Mouse (Mus musculus) heart, adult 2 months (tissue): ENCODE measurements around the gene Mov10. TPM values are rescaled to one million over a fixed set of nuclear protein-coding genes. Genes with fewer than 3 reads are reported as not detected.

Experiments
- DNase-seq, 2 experiments: peaks; one replicate each; pipeline ENCODE4 v3.0.0; 2021
- H3K27ac ChIP-seq: fragments of 200-600 bp; 2 replicates; pipeline ENCODE4 v1.8.1; 2022
- H3K27me3 ChIP-seq: fragments of 200-500 bp; 2 replicates; pipeline ENCODE4 v1.6.1; 2012; ENCODE audit warnings: mild to moderate bottlenecking, low read length, inconsistent platforms, mixed read lengths; ENCODE audit not compliant: control insufficient read depth, insufficient read depth
- H3K36me3 ChIP-seq: fragments of 200-500 bp; 2 replicates; pipeline ENCODE4 v1.6.1; 2012; ENCODE audit warnings: low read length, inconsistent platforms; ENCODE audit not compliant: control insufficient read depth, insufficient read depth
- H3K4me1 ChIP-seq: fragments of 200-500 bp; 2 replicates; pipeline ENCODE4 v1.6.1; 2011; ENCODE audit warnings: low read length; ENCODE audit not compliant: control insufficient read depth, insufficient read depth
- H3K4me3 ChIP-seq: fragments of 200-600 bp; 2 replicates; pipeline ENCODE4 v1.8.1; 2022
- H3K79me2 ChIP-seq: fragments of 200-500 bp; replicated peaks from 2 replicates; pipeline ENCODE4 v1.6.1; 2012; ENCODE audit warnings: mild to moderate bottlenecking, inconsistent platforms, low read length, moderate library complexity, mixed read lengths; ENCODE audit not compliant: control insufficient read depth, insufficient read depth
- H3K9ac ChIP-seq: fragments of 200-500 bp; 2 replicates; pipeline ENCODE4 v1.6.1; 2012; ENCODE audit warnings: low read depth, mild to moderate bottlenecking, control low read depth, inconsistent platforms, low read length, mixed read lengths
- CTCF ChIP-seq: fragments of 200-600 bp; IDR thresholded peaks from 2 replicates; pipeline ENCODE4 v1.8.1; 2022; ENCODE audit warnings: antibody characterized with exemption, mild to moderate bottlenecking, moderate library complexity
- EP300 ChIP-seq: fragments of 200-500 bp; IDR thresholded peaks from 2 replicates; pipeline ENCODE4 v1.6.1; 2011; ENCODE audit warnings: low read depth, low read length, control low read depth; ENCODE audit not compliant: insufficient read depth
- POLR2A ChIP-seq: fragments of 200-500 bp; IDR thresholded peaks from 2 replicates; pipeline ENCODE4 v1.6.1; 2011; ENCODE audit warnings: mild to moderate bottlenecking, low read depth, low read length, control low read depth; ENCODE audit not compliant: insufficient read depth
- WGBS: fragments of 180-500 bp; shearing (Covaris S2); methylation state at CpG from one replicate; pipeline ENCODE4 v1.1.7; 2018; 5-methylcytosine and 5-hydroxymethylcytosine counted together
- intact Hi-C: fragments of 180-260 bp; cut with DNase I; formaldehyde crosslinking; loops from one replicate; pipeline ENCODE4 v1.15.1; 2025
- polyA plus RNA-seq: library from polyadenylated mRNA; depleted of rRNA; stranded (reverse); fragments of >200 nt; gene quantifications from 2 replicates; pipeline ENCODE4 v1.2.3, GENCODE M21; 2012
- total RNA-seq, 2 experiments: library from RNA; stranded (reverse); gene quantifications; 2 replicates each; pipeline ENCODE4 v1.2.3; 2021

The Mov10 gene
- total and polyA plus RNA-seq, 3 experiments, result 4.6 to 7.4 (median 5.9) TPM

DNA sequence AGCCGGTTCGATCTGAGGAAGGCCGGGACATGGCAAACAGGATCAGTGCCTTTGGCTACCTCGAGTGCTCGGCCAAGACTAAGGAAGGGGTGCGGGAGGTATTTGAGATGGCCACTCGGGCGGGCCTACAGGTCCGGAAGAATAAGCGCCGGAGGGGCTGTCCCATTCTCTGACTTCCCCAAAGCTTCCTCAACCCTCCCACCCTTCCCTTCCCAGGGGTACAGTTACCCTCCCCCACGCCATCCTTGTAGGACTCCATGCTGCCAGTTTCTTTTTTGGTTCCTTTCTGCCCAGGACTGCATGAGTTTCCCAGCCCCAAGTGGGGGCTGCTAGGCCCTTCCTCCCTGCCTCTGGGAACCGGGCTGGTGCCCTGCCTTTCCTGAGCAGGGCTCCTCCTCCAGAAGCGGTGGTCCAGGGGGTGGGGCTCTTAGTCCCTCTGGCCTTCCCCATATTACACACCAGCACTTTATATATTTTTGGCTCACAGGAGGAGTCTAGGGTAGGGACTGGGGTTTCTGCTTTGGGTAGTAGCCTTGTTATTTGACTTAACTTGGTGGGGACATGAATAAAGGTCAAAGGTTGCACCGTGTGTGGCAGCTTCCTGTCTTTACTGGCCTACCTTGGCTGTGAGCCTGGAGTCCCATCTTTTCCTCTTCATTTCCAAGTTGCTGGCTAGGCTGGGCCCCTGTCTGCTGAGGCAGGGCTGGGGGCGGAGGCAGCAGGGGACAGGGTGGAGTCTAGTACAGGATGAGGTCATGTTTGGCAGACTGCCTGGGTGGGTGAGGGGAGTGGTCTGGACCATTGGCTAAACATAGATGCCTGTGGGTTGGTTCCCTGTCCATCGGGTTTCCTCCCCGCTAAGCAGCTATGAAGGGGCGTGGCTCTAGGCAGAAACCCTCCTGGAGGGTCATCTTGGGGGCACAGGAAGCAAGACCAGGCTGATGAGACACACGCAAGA, 24.2 kb downstream of the Mov10 start:
- TF ChIP-seq POLR2A (no peak), EP300 (peak; percentile 60; the same call in 1 of the 2 replicates), CTCF (no peak)
- H3K4me1 ChIP-seq, result peaks cover 30% of the 10 kb centered on the region
- intact Hi-C loops, result loop anchor here (2.0 kb wide), 1 partner anchor 23 kb away; no protein-coding TSS in a partner anchor
- peak overlapping the region; percentile 74 for H3K27ac ChIP-seq
- no peaks in the 10 kb centered on the region for H3K27me3 ChIP-seq
- 28% methylated on average over 20 of the region's 20 CpGs for WGBS
- peak; percentile 93 to 95 for DNase-seq
- no peaks in the 10 kb centered on the region for H3K79me2 ChIP-seq
- no peak overlapping the region for H3K4me3 ChIP-seq
- peak overlapping the region; percentile 21 for H3K9ac ChIP-seq
- peaks cover 12% of the 10 kb centered on the region for H3K36me3 ChIP-seq

- TF ChIP-seq CTCF, result no peak
- peak overlapping the region; percentile 96 for H3K27ac ChIP-seq
- peaks cover 12% of the 10 kb centered on the region for H3K36me3 ChIP-seq
- H3K4me1 ChIP-seq, result peaks cover 30% of the 10 kb centered on the region
- no peaks in the 10 kb centered on the region for H3K27me3 ChIP-seq
- H3K79me2 ChIP-seq, result no peaks in the 10 kb centered on the region
- DNase-seq, result no peak
- intact Hi-C loops, result no loop called here
- WGBS, result 42% methylated on average over 15 of the region's 15 CpGs
- H3K9ac ChIP-seq, result no peak overlapping the region
- no peak overlapping the region for H3K4me3 ChIP-seq
These were observed 25.7 kb downstream of the Mov10 start for GRCm38 (mm10) chr3:104792360-104793270.

- intact Hi-C loops, result no loop called here
- no peak for TF ChIP-seq EP300
- no peak for TF ChIP-seq POLR2A
- no peak for TF ChIP-seq CTCF
- no peak overlapping the region for H3K4me3 ChIP-seq
- DNase-seq, result no peak
- no peak overlapping the region for H3K9ac ChIP-seq
- H3K27me3 ChIP-seq, result no peaks in the 10 kb centered on the region
- H3K27ac ChIP-seq, result peak overlapping the region; percentile 96
- H3K36me3 ChIP-seq, result peaks cover 12% of the 10 kb centered on the region
- no peaks in the 10 kb centered on the region for H3K79me2 ChIP-seq
- WGBS, result 69% methylated on average over 8 of the region's 8 CpGs
- peaks cover 30% of the 10 kb centered on the region for H3K4me1 ChIP-seq
These were observed 26.7 kb downstream of the Mov10 start for GRCm38 (mm10) chr3:104791671-104792070.

GRCm38 (mm10) chr3:104791017-104791416, 27.3 kb downstream of the Mov10 start:
- Histone ChIP-seq H3K36me3 (peaks cover 12% of the 10 kb centered on the region), H3K9ac (peak overlapping the region; percentile 80), H3K4me3 (peak overlapping the region; percentile 79), H3K79me2 (no peaks in the 10 kb centered on the region), H3K27ac (peak overlapping the region; percentile 96), H3K4me1 (peaks cover 30% of the 10 kb centered on the region), H3K27me3 (no peaks in the 10 kb centered on the region)
- intact Hi-C loops, result no loop called here
- 25% methylated on average over 4 of the region's 4 CpGs for WGBS
- DNase-seq, result no peak
- TF ChIP-seq CTCF (no peak), POLR2A (no peak), EP300 (no peak)

DNA sequence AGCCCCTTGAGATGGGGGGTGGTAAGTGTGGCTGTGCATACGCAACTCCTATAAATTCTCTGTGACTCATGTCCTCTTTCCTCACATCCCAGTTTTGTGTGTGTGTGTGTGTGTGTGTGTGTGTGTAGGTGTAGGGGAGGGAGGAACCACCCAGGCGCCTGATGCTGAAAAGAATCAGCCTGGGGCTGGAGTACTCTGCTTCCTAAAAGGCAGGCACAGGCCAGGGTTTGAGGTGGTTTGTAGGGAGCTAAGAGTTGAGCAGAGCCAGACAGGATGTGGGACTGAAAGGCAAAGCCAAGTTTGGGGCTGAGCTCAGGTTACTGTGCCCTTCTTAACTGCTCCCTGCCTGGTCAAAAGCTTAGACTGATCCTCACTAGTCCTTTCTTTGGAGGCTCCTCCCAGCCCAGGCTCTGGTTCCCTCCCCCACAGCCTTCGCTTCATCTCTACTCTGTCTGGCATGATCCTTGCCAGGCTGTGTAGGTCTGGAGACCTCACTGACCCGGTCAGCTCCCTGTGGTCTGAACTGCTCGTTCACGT, 27.9 kb downstream of the Mov10 start:
- Histone ChIP-seq H3K4me1 (peaks cover 30% of the 10 kb centered on the region), H3K27me3 (no peaks in the 10 kb centered on the region), H3K36me3 (peaks cover 12% of the 10 kb centered on the region), H3K27ac (peak overlapping the region; percentile 96), H3K4me3 (peak overlapping the region; percentile 79), H3K9ac (peak overlapping the region; percentile 80), H3K79me2 (no peaks in the 10 kb centered on the region)
- peak; percentile 41; the same call in 1 of the 2 replicates for TF ChIP-seq POLR2A
- TF ChIP-seq CTCF, result no peak
- TF ChIP-seq EP300, result 0 out of 2 replicates have a peak, but pooled peaks have one; percentile 32
- intact Hi-C loops, result no loop called here
- 7% methylated on average over 6 of the region's 6 CpGs for WGBS
- peak; percentile 51 to 54 for DNase-seq
